Mouse (Mus musculus): Measurements from ENCODE around the gene Akap5. TPM values are rescaled to one million over a fixed set of nuclear protein-coding genes. Genes with fewer than 3 reads are reported as not detected.
A peak's percentile ranks its signal among the peaks of the same experiment; 100 is the strongest.

Gene Akap5
- polyA plus RNA-seq, 1 experiment from 2014 or later: 10.3 TPM

DNA sequence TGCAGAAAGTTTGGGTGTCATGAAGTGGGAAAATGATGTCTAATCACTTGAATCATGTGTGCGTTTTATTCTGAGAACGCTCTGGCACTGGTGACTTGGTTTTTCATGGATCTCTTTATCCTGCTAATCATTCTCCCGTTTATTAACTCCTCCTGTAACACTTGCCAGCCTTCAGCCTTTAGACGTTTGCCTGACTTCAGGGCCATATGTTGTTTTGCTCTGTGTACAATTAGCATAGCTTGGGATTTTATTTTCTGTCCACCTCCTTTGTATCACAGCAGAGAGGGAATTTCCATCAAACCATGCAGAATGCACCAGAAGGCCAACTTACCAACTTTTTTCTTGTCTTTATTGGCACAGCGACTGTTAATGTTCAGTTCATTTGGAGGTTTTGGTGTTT, 26.9 kb upstream of the Akap5 start:
- peaks cover 6% of the 10 kb centered on the region; the same call in 1 of the 2 replicates for H3K36me3 ChIP-seq (replicated peaks)
- H3K4me3 ChIP-seq: no peak overlapping the region
- H3K27ac ChIP-seq: no peak overlapping the region
- WGBS: 81% methylated on average over 5 of the region's 5 CpGs
- ATAC-seq (replicated peaks): no peak
- no peak overlapping the region for H3K9ac ChIP-seq
- no peak overlapping the region for H3K4me2 ChIP-seq
- no peaks in the 10 kb centered on the region for H3K4me1 ChIP-seq
- H3K9me3 ChIP-seq: no peaks in the 10 kb centered on the region
- no peaks in the 10 kb centered on the region for H3K27me3 ChIP-seq (replicated peaks)

DNA sequence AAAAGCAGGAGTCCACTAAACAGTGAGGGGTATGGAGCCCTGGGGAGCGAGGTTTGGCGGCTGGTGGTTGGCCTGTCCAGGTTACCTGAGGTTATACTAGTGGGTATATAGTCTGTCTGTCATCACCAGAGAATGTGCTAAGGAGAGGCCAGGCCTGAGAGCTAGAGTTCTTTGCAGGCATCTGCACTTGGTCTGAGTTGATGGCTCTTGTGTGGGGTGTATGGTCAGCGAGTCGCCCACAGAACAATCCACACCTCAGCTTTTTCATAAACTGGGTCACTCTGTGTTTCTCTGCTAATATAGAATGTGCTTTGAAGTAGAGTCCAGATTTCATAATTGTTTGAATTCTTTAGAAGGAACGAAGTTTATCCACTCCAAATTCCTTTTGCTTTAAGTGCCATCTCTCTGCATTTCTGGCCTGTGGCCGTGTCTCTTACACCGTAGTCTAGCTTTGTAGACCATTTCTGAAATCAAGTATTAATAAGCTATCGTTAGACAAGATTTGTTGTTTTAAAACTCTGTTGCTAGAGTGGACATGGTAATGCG, 25.3 kb upstream of the Akap5 start:
- Histone ChIP-seq H3K4me2 (no peak overlapping the region), H3K4me1 (no peaks in the 10 kb centered on the region), H3K9me3 (no peaks in the 10 kb centered on the region), H3K27ac (no peak overlapping the region), H3K36me3 (replicated peaks) (peaks cover 6% of the 10 kb centered on the region; the same call in 1 of the 2 replicates), H3K4me3 (no peak overlapping the region), H3K9ac (no peak overlapping the region), H3K27me3 (replicated peaks) (no peaks in the 10 kb centered on the region)
- ATAC-seq (replicated peaks): no peak
- WGBS: 94% methylated on average over 9 of the region's 9 CpGs

DNA sequence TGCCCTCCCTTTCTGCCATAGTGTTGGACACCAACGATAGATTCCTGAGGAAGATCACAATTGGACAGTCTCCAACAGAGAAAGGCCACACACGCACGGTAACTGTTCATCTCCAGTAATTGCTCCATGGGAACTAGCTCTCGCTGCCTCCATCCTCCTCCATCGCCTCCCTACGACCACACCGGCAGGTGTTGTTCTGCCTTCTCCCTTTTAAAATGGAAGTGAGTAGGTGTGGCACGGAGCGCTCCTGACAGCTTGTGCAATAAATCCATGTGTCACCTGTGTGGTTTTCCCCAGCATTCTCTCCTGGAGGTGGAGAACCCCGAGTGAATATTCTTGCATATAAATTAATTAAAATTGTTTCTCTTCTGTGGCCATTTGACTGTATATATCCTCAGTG, 24.3 kb upstream of the Akap5 start:
- Histone ChIP-seq H3K9ac (no peak overlapping the region), H3K27ac (no peak overlapping the region), H3K4me2 (no peak overlapping the region), H3K4me3 (no peak overlapping the region), H3K9me3 (no peaks in the 10 kb centered on the region), H3K36me3 (replicated peaks) (peaks cover 6% of the 10 kb centered on the region; the same call in 1 of the 2 replicates), H3K27me3 (replicated peaks) (no peaks in the 10 kb centered on the region), H3K4me1 (no peaks in the 10 kb centered on the region)
- WGBS: 88% methylated on average over 10 of the region's 10 CpGs
- ATAC-seq (replicated peaks): no peak

DNA sequence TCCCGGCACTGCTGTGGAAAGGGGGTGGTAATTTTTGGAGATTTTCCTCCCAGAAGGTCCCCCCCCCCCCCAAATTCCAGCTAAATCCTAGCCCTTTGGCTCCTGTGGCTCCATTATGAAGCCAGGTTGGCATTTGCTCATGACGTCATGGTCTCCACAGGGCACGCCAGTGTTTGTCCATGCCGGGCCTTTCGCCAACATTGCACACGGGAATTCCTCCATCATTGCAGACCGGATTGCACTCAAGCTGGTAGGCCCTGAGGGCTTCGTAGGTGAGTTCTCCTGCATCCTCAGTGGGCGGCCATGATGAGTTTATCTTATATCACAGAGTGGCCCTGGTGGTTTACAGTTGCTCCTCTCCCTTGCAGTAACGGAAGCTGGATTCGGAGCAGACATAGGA, 21.2 kb upstream of the Akap5 start:
- H3K9me3 ChIP-seq: no peaks in the 10 kb centered on the region
- 91% methylated on average over 11 of the region's 11 CpGs for WGBS
- ATAC-seq (replicated peaks): no peak
- no peak overlapping the region for H3K4me3 ChIP-seq
- no peaks in the 10 kb centered on the region for H3K27me3 ChIP-seq (replicated peaks)
- H3K4me1 ChIP-seq: peaks cover 10% of the 10 kb centered on the region; the same call in 1 of the 2 replicates
- 0 out of 2 replicates have a peak, but pooled peaks cover 2% of the 10 kb centered on the region for H3K36me3 ChIP-seq (replicated peaks)
- H3K9ac ChIP-seq: no peak overlapping the region
- H3K27ac ChIP-seq: 0 out of 2 replicates have a peak overlapping the region, but pooled peaks have one; percentile 45
- no peak overlapping the region for H3K4me2 ChIP-seq

DNA sequence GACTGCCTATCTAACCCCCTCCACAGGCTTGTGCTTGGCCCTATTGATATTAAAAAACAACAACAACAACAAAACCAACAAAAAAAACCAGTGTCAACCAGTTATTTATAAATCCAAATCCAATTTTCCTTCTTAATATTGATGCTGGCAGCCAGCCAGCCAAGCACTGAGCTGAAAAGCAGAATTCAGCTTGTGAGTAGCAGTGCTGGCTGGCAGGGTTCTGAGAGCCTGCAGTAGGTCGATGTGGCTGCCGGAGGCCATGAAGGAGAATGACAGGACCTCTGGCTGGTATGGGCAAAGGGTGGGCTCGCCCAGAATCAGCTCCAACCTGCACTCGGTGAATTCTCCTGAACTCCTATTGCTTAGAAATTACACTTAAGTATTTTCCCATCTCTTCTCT, 20.5 kb upstream of the Akap5 start:
- H3K4me2 ChIP-seq: no peak overlapping the region
- H3K4me1 ChIP-seq: peaks cover 10% of the 10 kb centered on the region; the same call in 1 of the 2 replicates
- 0 out of 2 replicates have a peak overlapping the region, but pooled peaks have one; percentile 45 for H3K27ac ChIP-seq
- H3K9me3 ChIP-seq: no peaks in the 10 kb centered on the region
- WGBS: 55% methylated on average over 4 of the region's 4 CpGs
- ATAC-seq (replicated peaks): no peak
- H3K36me3 ChIP-seq (replicated peaks): 0 out of 2 replicates have a peak, but pooled peaks cover 2% of the 10 kb centered on the region
- H3K27me3 ChIP-seq (replicated peaks): no peaks in the 10 kb centered on the region
- H3K4me3 ChIP-seq: no peak overlapping the region
- H3K9ac ChIP-seq: no peak overlapping the region

DNA sequence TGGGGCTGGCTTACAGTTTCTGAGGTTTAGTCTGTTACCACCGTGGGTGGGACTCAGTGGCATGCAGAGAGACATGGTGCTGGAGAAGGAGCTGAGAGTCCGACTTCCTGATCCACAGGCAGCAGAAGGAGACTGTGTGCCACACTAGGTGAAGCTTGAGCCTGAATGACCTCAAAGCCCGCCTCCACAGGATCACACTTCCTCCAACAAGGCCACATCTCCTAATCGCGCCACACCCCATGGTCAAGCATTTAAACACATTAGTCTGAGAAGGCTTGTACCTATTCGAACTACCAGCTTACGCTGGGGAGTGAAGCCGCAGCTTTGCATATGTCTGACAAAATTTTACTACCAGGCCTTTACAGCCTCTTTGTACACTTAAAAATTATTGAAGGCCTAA, 19.6 kb upstream of the Akap5 start:
- no peak overlapping the region for H3K9ac ChIP-seq
- WGBS: 95% methylated on average over 8 of the region's 8 CpGs
- ATAC-seq (replicated peaks): no peak
- peaks cover 10% of the 10 kb centered on the region; the same call in 1 of the 2 replicates for H3K4me1 ChIP-seq
- 0 out of 2 replicates have a peak, but pooled peaks cover 2% of the 10 kb centered on the region for H3K36me3 ChIP-seq (replicated peaks)
- no peak overlapping the region for H3K27ac ChIP-seq
- no peak overlapping the region for H3K4me2 ChIP-seq
- no peaks in the 10 kb centered on the region for H3K27me3 ChIP-seq (replicated peaks)
- H3K4me3 ChIP-seq: no peak overlapping the region
- no peaks in the 10 kb centered on the region for H3K9me3 ChIP-seq

DNA sequence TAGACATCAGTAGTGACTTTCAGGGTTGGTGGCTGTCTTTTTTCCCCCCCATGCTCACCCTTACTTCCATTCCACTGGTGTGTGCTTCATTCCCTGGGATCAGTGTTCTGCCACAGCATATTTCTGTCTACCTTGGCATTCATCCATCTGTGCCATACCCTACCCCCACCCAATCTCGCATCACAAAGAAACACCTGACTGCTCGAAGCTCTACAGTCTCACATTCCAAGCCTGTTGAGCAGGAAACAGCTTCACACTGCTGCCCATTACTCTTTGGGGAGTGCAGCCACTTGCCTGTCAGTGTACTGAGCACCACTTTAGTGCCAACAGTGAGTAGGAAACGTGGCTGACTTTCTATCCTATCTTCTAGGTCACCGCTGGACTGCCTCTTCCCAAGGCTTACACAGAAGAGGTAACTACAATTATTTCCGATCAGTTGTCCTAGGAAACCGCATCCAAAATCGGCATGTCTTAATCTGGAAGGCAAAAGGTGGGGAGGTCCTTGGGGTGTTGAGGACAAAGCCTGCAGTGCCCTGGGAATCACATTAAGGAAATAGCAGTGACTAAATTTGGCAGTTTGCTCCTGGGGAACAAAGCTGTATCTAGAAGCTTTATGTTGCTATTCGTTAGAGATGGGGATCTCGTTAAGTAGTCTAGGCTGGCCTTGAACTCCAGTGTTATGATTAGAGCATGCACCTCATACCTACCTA, 17.7 kb upstream of the Akap5 start:
- H3K36me3 ChIP-seq (replicated peaks): peaks cover 4% of the 10 kb centered on the region; the same call in 1 of the 2 replicates
- 58% methylated on average over 9 of the region's 9 CpGs for WGBS
- H3K4me2 ChIP-seq: no peak overlapping the region
- H3K9me3 ChIP-seq: no peaks in the 10 kb centered on the region
- peaks cover 10% of the 10 kb centered on the region; the same call in 1 of the 2 replicates for H3K4me1 ChIP-seq
- H3K27me3 ChIP-seq (replicated peaks): no peaks in the 10 kb centered on the region
- no peak overlapping the region for H3K9ac ChIP-seq
- no peak overlapping the region for H3K4me3 ChIP-seq
- no peak for ATAC-seq (replicated peaks)
- no peak overlapping the region for H3K27ac ChIP-seq

DNA sequence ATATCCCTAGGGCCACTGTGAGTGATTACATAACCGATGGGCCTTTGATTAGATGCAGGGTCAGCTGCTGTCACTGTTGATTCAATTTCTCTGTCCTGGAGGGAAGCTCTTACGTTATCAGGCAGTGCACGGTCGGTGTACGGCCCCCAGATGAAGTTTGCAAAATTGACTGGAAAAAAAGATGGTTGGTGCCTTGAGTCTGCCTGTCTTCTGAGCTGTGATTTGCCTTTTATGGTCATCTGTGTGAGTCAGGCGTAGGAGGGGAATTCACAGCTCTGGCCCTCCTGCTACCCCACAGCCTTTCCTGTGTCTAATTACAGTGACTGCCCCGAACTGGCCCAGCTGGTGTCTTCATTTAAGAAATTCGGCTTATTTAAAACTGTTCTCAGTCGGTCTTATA, 16.7 kb upstream of the Akap5 start:
- no peaks in the 10 kb centered on the region for H3K9me3 ChIP-seq
- no peak overlapping the region for H3K4me2 ChIP-seq
- WGBS: 50% methylated on average over 9 of the region's 9 CpGs
- H3K27ac ChIP-seq: no peak overlapping the region
- no peak overlapping the region for H3K9ac ChIP-seq
- peaks cover 10% of the 10 kb centered on the region; the same call in 1 of the 2 replicates for H3K4me1 ChIP-seq
- H3K27me3 ChIP-seq (replicated peaks): no peaks in the 10 kb centered on the region
- H3K4me3 ChIP-seq: no peak overlapping the region
- no peak for ATAC-seq (replicated peaks)
- peaks cover 7% of the 10 kb centered on the region; the same call in 1 of the 2 replicates for H3K36me3 ChIP-seq (replicated peaks)

DNA sequence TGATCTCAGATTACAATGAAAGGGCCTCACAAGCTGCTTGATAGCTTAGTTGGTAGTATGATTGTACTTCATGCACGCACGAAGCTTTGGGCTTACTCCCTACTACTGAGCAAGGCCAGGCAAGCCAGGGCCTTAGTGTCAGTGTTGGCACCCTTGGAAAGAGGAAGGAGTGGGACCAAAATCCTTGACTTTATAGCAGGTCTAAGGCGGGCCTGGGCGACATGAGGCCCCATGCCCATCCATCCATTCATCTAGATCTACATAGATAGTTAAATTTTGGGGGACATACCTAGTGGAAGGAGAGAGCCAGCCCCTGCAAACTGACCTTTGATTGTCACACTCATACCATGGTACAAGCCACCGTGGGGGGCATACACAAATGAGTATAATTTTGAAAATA, 16.3 kb upstream of the Akap5 start:
- Histone ChIP-seq H3K36me3 (replicated peaks) (peaks cover 7% of the 10 kb centered on the region; the same call in 1 of the 2 replicates), H3K4me2 (no peak overlapping the region), H3K27me3 (replicated peaks) (no peaks in the 10 kb centered on the region), H3K9me3 (no peaks in the 10 kb centered on the region), H3K4me1 (peaks cover 10% of the 10 kb centered on the region; the same call in 1 of the 2 replicates), H3K9ac (no peak overlapping the region), H3K4me3 (no peak overlapping the region), H3K27ac (no peak overlapping the region)
- WGBS: 86% methylated on average over 5 of the region's 5 CpGs
- ATAC-seq (replicated peaks): no peak

DNA sequence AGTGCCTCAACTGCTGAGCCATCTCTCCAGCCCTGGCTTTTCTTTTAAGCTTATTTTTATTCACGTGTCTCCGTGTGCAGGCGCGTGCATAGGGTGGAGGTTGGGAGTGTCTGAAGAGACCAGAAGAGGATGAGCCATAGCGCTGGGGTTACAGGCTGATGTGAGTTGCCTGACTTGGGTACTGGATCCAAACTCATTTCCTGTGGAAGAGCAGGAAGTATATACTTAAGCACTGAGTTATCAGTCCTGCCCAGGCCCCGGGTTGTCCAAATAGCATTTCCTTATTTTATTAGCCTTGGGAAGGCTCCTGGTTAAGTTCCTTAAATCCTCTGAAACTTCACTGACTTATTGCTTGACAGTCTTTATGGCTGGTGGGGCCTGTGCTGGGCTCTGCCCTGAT, 14.7 kb upstream of the Akap5 start:
- Histone ChIP-seq H3K27me3 (replicated peaks) (no peaks in the 10 kb centered on the region), H3K4me2 (no peak overlapping the region), H3K9ac (no peak overlapping the region), H3K9me3 (no peaks in the 10 kb centered on the region), H3K4me3 (no peak overlapping the region), H3K36me3 (replicated peaks) (peaks cover 7% of the 10 kb centered on the region; the same call in 1 of the 2 replicates), H3K4me1 (peaks cover 10% of the 10 kb centered on the region; the same call in 1 of the 2 replicates), H3K27ac (no peak overlapping the region)
- no peak for ATAC-seq (replicated peaks)
- WGBS: 94% methylated on average over 6 of the region's 6 CpGs

DNA sequence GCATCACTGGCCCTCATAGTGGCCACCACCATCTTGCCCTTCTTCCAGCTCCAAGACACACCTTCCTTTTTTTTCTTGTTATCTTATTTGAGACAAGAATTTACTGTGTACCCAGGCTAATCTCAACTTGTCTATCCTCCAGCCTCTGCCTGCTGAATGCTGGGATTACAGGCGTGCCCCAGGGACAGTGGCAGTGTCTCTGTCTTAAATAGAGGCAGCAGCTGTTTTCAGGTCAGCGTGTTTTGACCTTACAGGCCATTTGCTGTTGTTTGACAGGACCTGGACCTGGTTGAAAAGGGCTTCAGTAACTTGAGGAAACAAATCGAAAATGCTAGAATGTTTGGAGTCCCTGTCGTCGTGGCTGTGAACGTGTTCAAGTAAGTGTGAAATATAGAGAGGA, 14.1 kb upstream of the Akap5 start:
- WGBS: 76% methylated on average over 6 of the region's 6 CpGs
- no peaks in the 10 kb centered on the region for H3K27me3 ChIP-seq (replicated peaks)
- H3K9ac ChIP-seq: no peak overlapping the region
- no peak overlapping the region for H3K4me3 ChIP-seq
- H3K36me3 ChIP-seq (replicated peaks): peaks cover 7% of the 10 kb centered on the region; the same call in 1 of the 2 replicates
- peaks cover 10% of the 10 kb centered on the region; the same call in 1 of the 2 replicates for H3K4me1 ChIP-seq
- no peak for ATAC-seq (replicated peaks)
- no peak overlapping the region for H3K4me2 ChIP-seq
- no peaks in the 10 kb centered on the region for H3K9me3 ChIP-seq
- no peak overlapping the region for H3K27ac ChIP-seq

DNA sequence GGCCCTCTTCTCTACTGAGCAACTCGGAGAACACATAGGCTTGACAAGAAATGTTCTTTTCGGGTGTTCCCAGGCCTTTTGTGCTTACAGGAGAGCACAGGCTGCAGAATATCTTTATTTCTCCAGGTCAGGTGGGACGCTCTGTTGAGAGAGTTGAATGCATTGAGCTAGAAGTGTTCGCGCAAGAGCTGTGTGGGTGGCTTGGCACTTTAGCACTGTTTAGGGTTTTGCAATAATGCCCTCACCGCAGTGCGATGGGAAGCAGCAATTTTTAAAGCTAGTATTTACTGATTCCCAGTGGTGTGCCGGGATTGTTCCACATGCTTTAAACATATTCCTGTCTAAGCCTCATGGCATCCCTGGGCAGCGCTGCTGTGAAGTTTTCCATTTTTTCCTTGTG, 13.5 kb upstream of the Akap5 start:
- Histone ChIP-seq H3K4me1 (peaks cover 10% of the 10 kb centered on the region; the same call in 1 of the 2 replicates), H3K4me3 (no peak overlapping the region), H3K36me3 (replicated peaks) (peaks cover 7% of the 10 kb centered on the region; the same call in 1 of the 2 replicates), H3K27me3 (replicated peaks) (no peaks in the 10 kb centered on the region), H3K4me2 (no peak overlapping the region), H3K9me3 (no peaks in the 10 kb centered on the region), H3K27ac (no peak overlapping the region), H3K9ac (no peak overlapping the region)
- 90% methylated on average over 9 of the region's 9 CpGs for WGBS
- no peak for ATAC-seq (replicated peaks)
